Mouse (Mus musculus) neural tube, embryonic 13.5 days (tissue): ENCODE measurements at regions not wholly inside any gene's neighbourhood (a gene's known extent, or its start where the extent isn't known, plus 50 kb on each side); places are given as distances from the start of the nearest gene placed in this dataset.

Experiments
- ATAC-seq: fragments of 200-750 bp; cut with Nextera tagmentation; 2 replicates; pipeline ENCODE4 v1.8.0; 2017; ENCODE audit warnings: low read depth, mild to moderate bottlenecking, moderate TSS enrichment, moderate library complexity
- H3K27ac ChIP-seq: fragments of 300-500 bp; sonication (generic); replicated peaks from 2 replicates; pipeline ENCODE4 v1.5.1; 2015; ENCODE audit warnings: moderate library complexity, mild to moderate bottlenecking, inconsistent platforms
- H3K27me3 ChIP-seq: fragments of 300-500 bp; sonication (generic); 2 replicates; pipeline ENCODE4 v1.6.1; 2015; ENCODE audit warnings: mild to moderate bottlenecking, inconsistent platforms
- H3K36me3 ChIP-seq: fragments of 300-500 bp; sonication (generic); 2 replicates; pipeline ENCODE4 v1.6.1; 2015; ENCODE audit warnings: mild to moderate bottlenecking, inconsistent platforms
- H3K4me1 ChIP-seq: fragments of 300-500 bp; sonication (generic); replicated peaks from 2 replicates; pipeline ENCODE4 v1.6.1; 2015; ENCODE audit warnings: inconsistent platforms
- H3K4me2 ChIP-seq: fragments of 300-500 bp; sonication (generic); 2 replicates; pipeline ENCODE4 v1.6.1; 2015; ENCODE audit warnings: inconsistent platforms, mild to moderate bottlenecking, moderate library complexity
- H3K4me3 ChIP-seq: fragments of 300-500 bp; sonication (generic); 2 replicates; pipeline ENCODE4 v1.5.1; 2015; ENCODE audit warnings: mild to moderate bottlenecking, inconsistent platforms
- H3K9ac ChIP-seq: fragments of 300-500 bp; sonication (generic); 2 replicates; pipeline ENCODE4 v1.6.1; 2015; ENCODE audit warnings: moderate library complexity, mild to moderate bottlenecking, inconsistent platforms
- H3K9me3 ChIP-seq: fragments of 300-500 bp; sonication (generic); 2 replicates; pipeline ENCODE4 v1.6.1; 2016; ENCODE audit warnings: inconsistent platforms
- WGBS: fragments of 180-500 bp; shearing (Covaris S2); methylation state at CpG from one replicate; pipeline ENCODE4 v1.1.7; 2015; 5-methylcytosine and 5-hydroxymethylcytosine counted together

- WGBS: 89% methylated on average over 4 of the region's 4 CpGs
- no peak for ATAC-seq
- H3K9ac ChIP-seq: no peak overlapping the region
Observed at GRCm38 (mm10) chr3:37909821-37910220, 185.5 kb upstream of the Gm5148 start.

DNA sequence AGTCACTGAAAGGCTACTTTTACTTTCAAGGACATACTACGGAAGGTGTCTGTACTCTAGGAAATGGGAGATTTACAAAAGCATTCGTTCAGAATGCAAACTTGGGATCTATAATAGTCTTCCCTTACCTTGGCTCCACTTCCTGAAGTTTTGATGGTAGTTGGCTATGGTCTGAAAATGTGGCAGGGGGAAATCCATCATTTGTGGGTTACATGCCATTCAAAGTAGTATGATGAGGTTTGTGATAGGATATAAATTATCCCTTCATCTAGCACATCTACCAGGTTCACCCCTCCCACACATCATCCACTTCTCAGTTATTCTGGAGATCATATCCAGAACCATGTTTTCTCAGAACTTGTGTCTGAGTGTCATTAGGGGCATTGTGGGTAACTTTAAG is 184.7 kb upstream of the Gm5148 start:
- H3K4me1 ChIP-seq: peaks cover 22% of the 10 kb centered on the region
- H3K9ac ChIP-seq: no peak overlapping the region
- peaks cover 73% of the 10 kb centered on the region for H3K27me3 ChIP-seq
- no peak overlapping the region for H3K4me3 ChIP-seq
- no peaks in the 10 kb centered on the region for H3K36me3 ChIP-seq
- WGBS: 91% methylated on average over 2 of the region's 2 CpGs
- H3K27ac ChIP-seq: no peak overlapping the region
- H3K9me3 ChIP-seq: no peaks in the 10 kb centered on the region
- no peak overlapping the region for H3K4me2 ChIP-seq
- no peak for ATAC-seq

More at GRCm38 (mm10) chr3:37909821-37910220, 185.5 kb upstream of the Gm5148 start:
- H3K27me3 ChIP-seq: peaks cover 76% of the 10 kb centered on the region
- H3K4me3 ChIP-seq: no peak overlapping the region
- H3K36me3 ChIP-seq: no peaks in the 10 kb centered on the region
- H3K9me3 ChIP-seq: no peaks in the 10 kb centered on the region; the same call in 1 of the 2 replicates
- no peak overlapping the region for H3K4me2 ChIP-seq
- peaks cover 22% of the 10 kb centered on the region for H3K4me1 ChIP-seq
- no peak overlapping the region for H3K27ac ChIP-seq

DNA sequence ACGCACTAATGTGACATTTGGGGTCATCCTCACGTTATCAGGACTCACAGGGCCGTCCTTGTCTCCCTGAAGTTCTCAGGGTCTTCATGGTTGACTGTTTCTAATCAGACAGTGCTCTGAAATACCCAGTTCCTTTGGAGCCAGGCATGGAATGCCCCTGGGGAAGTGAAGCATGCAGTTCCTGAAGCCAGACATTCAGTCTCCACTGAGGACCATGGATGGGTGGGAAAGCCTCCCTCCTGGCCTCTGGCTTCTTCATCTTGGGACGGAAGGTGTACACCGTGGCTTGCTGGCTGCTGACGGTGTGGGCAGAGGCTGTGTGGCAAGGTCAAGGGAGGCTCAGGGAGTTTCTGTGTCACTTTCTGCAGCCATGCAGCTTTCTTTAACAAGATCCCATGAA is 184.2 kb upstream of the Gm5148 start:
- Histone ChIP-seq H3K9me3 (no peaks in the 10 kb centered on the region), H3K4me2 (no peak overlapping the region), H3K27me3 (peaks cover 76% of the 10 kb centered on the region), H3K9ac (no peak overlapping the region), H3K27ac (no peak overlapping the region), H3K36me3 (no peaks in the 10 kb centered on the region), H3K4me3 (no peak overlapping the region), H3K4me1 (peaks cover 22% of the 10 kb centered on the region)
- WGBS: 66% methylated on average over 6 of the region's 6 CpGs
- ATAC-seq: no peak

DNA sequence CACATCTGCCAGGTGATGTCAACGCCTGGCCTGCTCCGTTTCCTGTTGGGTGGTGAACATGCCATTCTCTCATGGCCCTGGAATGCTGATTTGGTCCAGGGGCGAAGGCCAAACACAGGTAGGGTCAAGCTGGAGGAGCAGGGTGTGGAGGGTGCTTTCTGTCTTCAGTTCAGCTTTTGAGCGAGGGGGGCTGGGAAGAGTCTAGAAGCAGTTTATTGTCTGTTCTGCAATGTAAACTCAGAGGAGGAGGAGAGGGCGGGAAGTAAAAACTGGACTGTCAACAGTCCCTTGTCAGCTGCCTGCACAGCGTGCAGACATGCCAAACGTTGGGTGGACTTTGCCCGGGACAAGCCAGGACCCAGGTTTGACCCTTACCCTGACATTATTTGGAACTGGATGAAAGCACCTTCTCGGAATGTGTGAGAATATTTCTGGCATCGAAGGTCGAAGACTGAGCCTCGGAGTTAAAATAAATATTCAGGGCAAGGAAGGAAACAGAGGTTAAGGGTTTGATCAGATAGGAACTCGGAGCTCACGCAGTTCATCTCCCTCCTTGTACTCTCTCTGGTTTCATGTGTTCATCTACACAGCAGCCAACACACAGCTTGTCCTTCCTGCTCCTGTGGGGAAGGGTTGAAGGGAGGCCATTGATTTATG is 183.3 kb upstream of the Gm5148 start:
- 31% methylated on average over 14 of the region's 14 CpGs for WGBS
- Histone ChIP-seq H3K4me2 (peak overlapping the region; percentile 28; the same call in 1 of the 2 replicates), H3K9me3 (no peaks in the 10 kb centered on the region), H3K27ac (peak overlapping the region; percentile 39), H3K9ac (no peak overlapping the region), H3K4me1 (peaks cover 22% of the 10 kb centered on the region), H3K4me3 (no peak overlapping the region), H3K27me3 (peaks cover 79% of the 10 kb centered on the region), H3K36me3 (no peaks in the 10 kb centered on the region)
- peak; percentile 51 for ATAC-seq

DNA sequence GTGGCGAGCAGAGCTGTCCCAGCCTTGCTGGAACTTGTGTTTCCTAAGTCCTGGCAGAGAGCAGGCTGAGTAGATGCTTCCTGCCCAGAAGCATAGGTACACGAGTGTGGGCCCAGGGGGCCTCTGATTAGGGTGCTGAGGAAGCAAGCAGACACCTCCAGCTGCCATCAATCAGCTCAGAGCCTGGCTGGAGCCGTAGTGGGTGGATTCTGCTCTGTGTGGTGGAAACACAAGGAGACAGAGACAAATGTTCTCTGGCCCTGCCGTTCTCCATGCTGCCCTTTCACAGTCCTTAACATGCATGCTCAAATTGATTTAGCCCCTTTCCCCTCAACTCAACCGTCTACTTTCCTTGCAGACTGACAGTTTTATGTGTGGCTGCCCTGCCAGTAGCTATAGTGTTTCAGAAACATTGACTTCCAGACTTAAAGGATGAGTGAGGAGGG is 182.5 kb upstream of the Gm5148 start:
- H3K4me2 ChIP-seq: peak overlapping the region; percentile 28; the same call in 1 of the 2 replicates
- ATAC-seq: peak; percentile 90
- H3K9ac ChIP-seq: no peak overlapping the region
- H3K36me3 ChIP-seq: no peaks in the 10 kb centered on the region
- H3K9me3 ChIP-seq: no peaks in the 10 kb centered on the region
- H3K4me1 ChIP-seq: peaks cover 22% of the 10 kb centered on the region
- H3K27ac ChIP-seq: peak overlapping the region; percentile 39; the same call in 1 of the 2 replicates
- H3K4me3 ChIP-seq: no peak overlapping the region
- H3K27me3 ChIP-seq: peaks cover 77% of the 10 kb centered on the region
- 9% methylated on average over 5 of the region's 5 CpGs for WGBS

DNA sequence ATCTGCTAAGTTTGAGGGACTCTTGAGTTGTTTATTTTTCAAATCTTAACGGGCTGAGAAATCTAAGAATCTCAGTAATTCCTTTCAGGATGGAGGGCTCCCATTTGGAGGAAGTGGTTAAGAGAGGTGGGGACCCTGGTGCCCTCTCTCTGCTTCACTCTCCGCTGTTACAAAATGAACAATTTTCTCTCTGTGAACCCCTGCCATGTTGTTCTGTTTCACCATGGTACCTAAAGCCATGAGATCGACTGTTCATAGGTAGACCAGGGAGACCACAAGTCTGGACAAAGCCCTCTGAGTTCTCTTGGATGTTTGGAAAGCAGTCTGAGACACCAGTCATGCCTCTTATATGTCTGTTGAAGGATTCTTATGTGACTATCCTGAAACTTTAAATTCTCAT is 179.9 kb upstream of the Gm5148 start:
- H3K9me3 ChIP-seq: no peaks in the 10 kb centered on the region

DNA sequence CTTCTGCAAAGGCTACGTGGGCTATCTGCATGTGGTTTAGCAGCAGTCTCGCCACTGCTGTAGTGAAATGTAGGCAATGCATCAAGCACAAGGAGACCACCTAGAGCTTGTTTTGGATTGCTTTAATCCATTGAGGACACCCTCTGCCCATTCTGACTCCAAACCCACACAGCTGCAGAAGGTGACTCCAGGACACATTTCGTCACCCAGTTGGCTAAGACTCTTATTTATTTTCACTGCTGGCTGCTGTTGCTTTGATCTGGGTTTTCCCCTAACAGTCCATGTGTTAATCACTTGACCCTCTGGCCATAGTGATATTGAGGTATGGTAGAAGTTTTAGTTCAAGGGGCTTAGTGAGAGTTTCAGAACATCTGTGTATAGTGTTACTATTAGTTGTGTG is 179.2 kb upstream of the Gm5148 start:
- Histone ChIP-seq H3K9ac (no peak overlapping the region), H3K4me3 (no peak overlapping the region), H3K27ac (no peak overlapping the region), H3K27me3 (peaks cover 83% of the 10 kb centered on the region), H3K4me2 (no peak overlapping the region), H3K36me3 (no peaks in the 10 kb centered on the region), H3K9me3 (no peaks in the 10 kb centered on the region), H3K4me1 (peaks cover 22% of the 10 kb centered on the region)
- ATAC-seq: no peak
- WGBS: 83% methylated on average over 3 of the region's 3 CpGs

More for the DNA sequence above, 179.9 kb upstream of the Gm5148 start:
- Histone ChIP-seq H3K4me2 (no peak overlapping the region), H3K36me3 (no peaks in the 10 kb centered on the region), H3K4me1 (peaks cover 22% of the 10 kb centered on the region), H3K27me3 (peaks cover 83% of the 10 kb centered on the region), H3K9ac (no peak overlapping the region), H3K27ac (no peak overlapping the region), H3K4me3 (no peak overlapping the region)
- ATAC-seq: no peak
- WGBS: 81% methylated on average over 3 of the region's 3 CpGs

DNA sequence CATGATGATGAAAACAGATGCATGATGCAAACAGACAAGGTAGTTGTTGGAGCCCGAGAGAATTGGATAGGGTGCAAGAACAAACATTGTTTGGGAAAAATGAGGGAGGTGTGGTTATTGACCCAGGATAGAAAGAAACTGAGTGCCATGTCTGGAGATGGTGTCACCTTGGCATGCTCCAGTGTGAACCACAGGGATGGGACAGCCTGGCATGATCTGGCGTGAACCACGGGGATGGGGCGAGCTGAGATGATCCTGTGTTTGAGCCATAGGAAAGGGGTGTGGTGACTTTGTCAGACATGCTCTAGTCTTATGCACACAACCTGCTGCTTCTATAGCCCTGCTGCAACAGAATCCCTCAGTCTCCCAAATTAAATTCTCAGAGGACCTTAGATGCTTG is 178.7 kb upstream of the Gm5148 start:
- whole genome bisulfite sequencing: 92% methylated on average over 4 of the region's 4 CpGs
- Histone ChIP-seq H3K9ac (no peak overlapping the region), H3K4me2 (no peak overlapping the region), H3K27ac (no peak overlapping the region), H3K36me3 (no peaks in the 10 kb centered on the region), H3K4me1 (peaks cover 18% of the 10 kb centered on the region), H3K9me3 (no peaks in the 10 kb centered on the region), H3K4me3 (no peak overlapping the region), H3K27me3 (peaks cover 78% of the 10 kb centered on the region)
- no peak for ATAC-seq

DNA sequence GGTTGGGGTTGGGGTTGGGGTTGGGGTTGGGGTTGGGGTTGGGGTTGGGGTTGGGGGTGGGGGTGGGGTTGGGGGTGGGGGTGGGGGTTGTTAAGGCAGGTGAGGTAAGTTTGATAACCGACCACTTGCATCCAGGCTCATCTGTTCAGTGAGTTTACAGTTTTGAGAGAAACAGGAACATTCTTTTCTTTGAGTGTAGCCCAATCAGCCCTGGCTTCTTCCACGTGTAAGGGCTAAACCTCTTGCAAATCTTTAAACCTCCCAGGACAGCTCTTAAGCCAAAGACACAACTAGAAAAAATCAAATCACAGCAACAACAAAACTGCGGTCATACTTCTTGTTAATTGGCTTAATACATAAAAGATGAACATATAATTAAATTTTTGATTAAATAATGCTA is 173.1 kb upstream of the Gm5148 start:
- no peaks in the 10 kb centered on the region for H3K36me3 ChIP-seq
- H3K4me1 ChIP-seq: peaks cover 9% of the 10 kb centered on the region
- ATAC-seq: peak; percentile 29; the same call in 1 of the 2 replicates
- H3K27ac ChIP-seq: no peak overlapping the region
- no peaks in the 10 kb centered on the region for H3K9me3 ChIP-seq
- peak overlapping the region; percentile 54 for H3K4me2 ChIP-seq
- no peak overlapping the region for H3K9ac ChIP-seq
- H3K27me3 ChIP-seq: peaks cover 53% of the 10 kb centered on the region
- 25% methylated on average over 3 of the region's 3 CpGs for WGBS
- H3K4me3 ChIP-seq: no peak overlapping the region

DNA sequence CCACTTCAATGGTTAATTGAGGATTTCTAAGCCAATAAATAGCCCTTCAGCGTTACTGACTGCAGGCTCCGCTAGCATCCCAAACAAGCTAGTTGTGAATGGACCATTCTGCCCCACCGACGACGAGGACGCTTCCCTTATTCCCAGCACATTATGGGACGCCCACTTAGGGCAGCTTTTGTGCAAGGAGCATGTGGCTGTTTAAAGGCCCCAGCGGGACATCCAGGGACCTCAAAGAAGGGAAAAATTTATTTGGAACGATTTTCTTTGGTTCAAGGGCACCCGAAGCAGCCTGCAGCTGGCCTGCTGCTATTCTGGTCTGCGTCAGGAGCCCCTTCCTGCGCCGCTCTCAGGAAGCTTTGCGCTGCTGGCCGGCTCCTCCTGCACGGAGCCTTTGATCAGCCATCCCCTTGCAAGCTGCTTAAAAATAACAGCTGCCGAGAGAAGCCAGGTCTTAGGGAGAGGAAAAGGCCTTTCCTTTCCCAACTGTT is 172.6 kb upstream of the Gm5148 start:
- Histone ChIP-seq H3K36me3 (no peaks in the 10 kb centered on the region), H3K9me3 (no peaks in the 10 kb centered on the region), H3K4me3 (peak overlapping the region; percentile 26), H3K4me2 (peak overlapping the region; percentile 54), H3K27me3 (peaks cover 50% of the 10 kb centered on the region), H3K27ac (peak overlapping the region; percentile 65), H3K4me1 (peaks cover 9% of the 10 kb centered on the region), H3K9ac (peak overlapping the region; percentile 39)
- under 1% methylated on average over 17 of the region's 17 CpGs for WGBS
- ATAC-seq: peak; percentile 85

DNA sequence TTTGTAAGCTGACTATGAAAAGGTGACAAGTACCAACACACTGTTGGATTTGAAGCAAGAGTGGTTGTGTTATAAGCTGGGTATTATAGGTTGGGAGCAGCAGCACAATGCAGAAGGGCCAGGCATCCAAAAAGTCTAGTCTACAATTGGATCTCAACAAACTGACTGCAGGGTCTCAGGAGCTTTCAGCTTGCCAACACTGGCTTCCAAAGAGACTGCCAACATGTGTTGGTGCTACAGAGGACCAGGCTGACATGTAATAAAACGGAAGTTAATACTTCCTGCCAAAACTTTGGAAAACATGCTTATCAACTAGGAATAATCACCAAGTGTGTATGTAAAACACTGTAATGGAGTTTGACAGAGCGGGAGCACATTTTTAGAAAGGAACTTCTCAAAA is 170.3 kb upstream of the Gm5148 start:
- no peak for ATAC-seq
- no peak overlapping the region for H3K4me2 ChIP-seq
- WGBS: 86% methylated on average over 2 of the region's 2 CpGs

DNA sequence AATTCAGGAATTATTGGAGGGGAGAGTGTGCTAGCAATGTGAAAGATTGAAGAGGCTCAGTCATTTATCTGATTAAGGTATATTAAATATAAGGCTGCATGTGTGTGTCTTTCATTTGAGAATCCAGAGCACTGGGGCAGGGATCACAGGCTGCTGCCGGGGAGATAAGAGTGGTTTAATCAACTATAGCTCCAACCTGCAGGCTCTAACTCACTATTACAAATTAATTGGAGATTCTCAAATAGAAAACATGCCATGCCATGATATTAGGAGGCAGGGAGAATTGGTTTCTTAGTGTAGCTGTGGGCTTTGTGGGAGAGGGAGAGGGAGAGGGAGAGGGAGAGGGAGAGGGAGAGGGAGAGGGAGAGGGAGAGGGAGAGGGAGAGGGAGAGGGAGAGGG is 165.9 kb upstream of the Gm5148 start:
- no peak for ATAC-seq

More for the DNA sequence above, 170.3 kb upstream of the Gm5148 start:
- no peaks in the 10 kb centered on the region for H3K9me3 ChIP-seq
- no peak overlapping the region for H3K27ac ChIP-seq
- no peaks in the 10 kb centered on the region for H3K36me3 ChIP-seq
- H3K27me3 ChIP-seq: peaks cover 29% of the 10 kb centered on the region
- peaks cover 9% of the 10 kb centered on the region for H3K4me1 ChIP-seq
- no peak overlapping the region for H3K4me3 ChIP-seq
- H3K9ac ChIP-seq: no peak overlapping the region

GRCm38 (mm10) chr3:37888455-37888854 is 164.2 kb upstream of the Gm5148 start:
- H3K27ac ChIP-seq: no peak overlapping the region
- peaks cover 5% of the 10 kb centered on the region for H3K27me3 ChIP-seq
- no peaks in the 10 kb centered on the region for H3K4me1 ChIP-seq
- ATAC-seq: no peak
- no peak overlapping the region for H3K4me3 ChIP-seq
- H3K9ac ChIP-seq: no peak overlapping the region
- H3K9me3 ChIP-seq: no peaks in the 10 kb centered on the region
- WGBS: 53% methylated on average over 6 of the region's 6 CpGs
- no peaks in the 10 kb centered on the region for H3K36me3 ChIP-seq
- H3K4me2 ChIP-seq: no peak overlapping the region

More for the DNA sequence above, 165.9 kb upstream of the Gm5148 start:
- H3K4me1 ChIP-seq: no peaks in the 10 kb centered on the region
- no peaks in the 10 kb centered on the region for H3K9me3 ChIP-seq
- H3K27ac ChIP-seq: no peak overlapping the region
- no peak overlapping the region for H3K4me2 ChIP-seq
- no peak overlapping the region for H3K9ac ChIP-seq
- peaks cover 17% of the 10 kb centered on the region; the same call in 1 of the 2 replicates for H3K27me3 ChIP-seq
- no peak overlapping the region for H3K4me3 ChIP-seq
- 68% methylated on average over 1 of the region's 1 CpGs for WGBS
- no peaks in the 10 kb centered on the region for H3K36me3 ChIP-seq
